Mouse (Mus musculus): ENCODE data around the gene Smim11. TPM values are rescaled to one million over a fixed set of nuclear protein-coding genes. Genes with fewer than 3 reads are reported as not detected.

Gene Smim11
- polyA plus RNA-seq, 1 experiment, result 82.4 TPM

DNA sequence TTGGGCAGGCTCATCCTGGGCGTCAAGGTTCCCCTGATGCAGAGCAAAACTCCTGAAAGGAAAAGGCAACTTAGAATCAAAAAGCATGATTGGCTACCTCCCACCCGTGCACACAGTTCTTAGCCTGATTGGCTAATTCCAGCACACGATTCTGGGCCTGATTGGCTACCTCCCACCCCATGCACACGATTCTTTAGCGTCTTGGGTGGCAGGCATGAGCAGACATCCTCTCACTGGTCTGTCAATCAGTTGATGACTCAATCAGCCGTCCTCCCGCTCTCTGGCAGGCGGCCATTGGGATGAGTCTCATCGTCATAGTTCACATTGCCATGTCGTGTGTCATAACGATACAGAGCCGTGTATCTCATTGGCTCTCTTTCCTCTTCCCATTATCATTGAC lies 47.9 kb downstream of the Smim11 start:
- H3K27me3 ChIP-seq (ENCODE audit: control insufficient read depth, insufficient read depth, insufficient read length), result no peaks in the 10 kb centered on the region

DNA sequence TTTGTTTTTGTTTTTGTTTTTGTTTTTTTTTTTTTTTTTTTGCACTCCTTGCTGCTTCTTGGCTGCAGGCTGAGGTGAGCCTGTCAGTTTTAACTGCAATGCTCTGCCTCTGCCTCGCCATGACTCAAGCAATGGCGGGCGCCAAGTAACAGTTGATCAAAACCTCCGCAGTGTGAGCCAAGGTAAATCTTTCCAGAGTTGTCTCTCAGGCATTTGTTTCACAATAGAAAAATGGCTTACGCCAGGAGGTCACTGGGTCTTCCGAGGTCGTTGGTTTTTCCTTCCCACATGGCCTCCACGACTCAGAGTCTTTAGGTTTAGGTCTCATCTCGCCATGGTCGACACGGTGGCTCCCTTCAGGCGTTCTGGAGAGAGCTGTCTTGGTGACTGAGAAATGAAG lies 52.2 kb downstream of the Smim11 start:
- TF ChIP-seq CTCF (IDR thresholded peaks at IDR 0.05; ENCODE audit: control insufficient read depth, insufficient read depth, insufficient read length) (no peak), MAX (IDR thresholded peaks at IDR 0.05) (no peak), CEBPB (IDR thresholded peaks at IDR 0.05; ENCODE audit: low read depth) (no peak), MYOD1 (IDR thresholded peaks at IDR 0.05; ENCODE audit: control insufficient read depth, insufficient read length, low read depth) (no peak), USF1 (IDR thresholded peaks at IDR 0.05; ENCODE audit: low read depth) (no peak), FOSL1 (IDR thresholded peaks at IDR 0.05; ENCODE audit: insufficient read depth, low read length, poor library complexity, severe bottlenecking) (no peak), MYOG (IDR thresholded peaks at IDR 0.05; ENCODE audit: control insufficient read depth, extremely low read depth, insufficient read length) (no peak)
- Histone ChIP-seq H3K27me3 (ENCODE audit: control insufficient read depth, insufficient read depth, insufficient read length) (peaks cover 15% of the 10 kb centered on the region), H3ac (ENCODE audit: control insufficient read depth, insufficient read length, low read depth) (no peak overlapping the region), H3K79me3 (ENCODE audit: low read depth) (no peaks in the 10 kb centered on the region), H3K79me2 (ENCODE audit: control insufficient read depth, insufficient read depth) (no peaks in the 10 kb centered on the region), H3K4me3 (ENCODE audit: insufficient read depth, poor library complexity, severe bottlenecking) (no peak overlapping the region), H3K36me3 (ENCODE audit: control insufficient read depth, insufficient read depth) (no peaks in the 10 kb centered on the region)

More for the DNA sequence above, 47.9 kb downstream of the Smim11 start:
- no peak overlapping the region for H3ac ChIP-seq (ENCODE audit: control insufficient read depth, insufficient read length, low read depth)
- H3K79me2 ChIP-seq (ENCODE audit: control insufficient read depth, insufficient read depth), result no peaks in the 10 kb centered on the region
- H3K79me3 ChIP-seq (ENCODE audit: low read depth), result no peaks in the 10 kb centered on the region
- TF ChIP-seq MYOD1 (IDR thresholded peaks at IDR 0.05; ENCODE audit: control insufficient read depth, insufficient read length, low read depth) (no peak), MAX (IDR thresholded peaks at IDR 0.05) (peak; percentile 62), CTCF (IDR thresholded peaks at IDR 0.05; ENCODE audit: control insufficient read depth, insufficient read depth, insufficient read length) (no peak), CEBPB (IDR thresholded peaks at IDR 0.05; ENCODE audit: low read depth) (no peak), FOSL1 (IDR thresholded peaks at IDR 0.05; ENCODE audit: insufficient read depth, low read length, poor library complexity, severe bottlenecking) (peak; percentile 63), MYOG (IDR thresholded peaks at IDR 0.05; ENCODE audit: control insufficient read depth, extremely low read depth, insufficient read length) (no peak), USF1 (IDR thresholded peaks at IDR 0.05; ENCODE audit: low read depth) (peak; percentile 37)
- no peak overlapping the region for H3K4me3 ChIP-seq (ENCODE audit: insufficient read depth, poor library complexity, severe bottlenecking)
- H3K36me3 ChIP-seq (ENCODE audit: control insufficient read depth, insufficient read depth), result no peaks in the 10 kb centered on the region

DNA sequence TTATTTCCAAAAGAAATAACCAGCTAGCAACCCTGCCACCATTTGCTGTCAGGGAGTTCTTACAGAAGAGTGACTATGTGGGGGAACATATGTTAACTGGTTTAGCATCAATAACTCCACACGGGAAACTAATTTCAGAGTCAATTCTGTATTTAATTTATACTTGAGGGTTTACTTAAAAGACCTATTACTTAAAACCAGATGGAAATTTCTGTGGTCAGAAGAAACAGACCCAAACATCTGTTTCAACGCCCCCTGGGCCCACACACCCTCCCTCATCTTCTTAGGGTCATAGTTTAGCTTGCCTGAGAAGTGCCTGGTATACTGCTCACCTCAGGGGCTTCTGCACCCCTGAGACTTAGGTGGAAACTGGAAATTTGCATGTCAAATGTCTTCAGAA lies 52.8 kb downstream of the Smim11 start:
- no peaks in the 10 kb centered on the region for H3K36me3 ChIP-seq (ENCODE audit: control insufficient read depth, insufficient read depth)
- H3K79me2 ChIP-seq (ENCODE audit: control insufficient read depth, insufficient read depth), result no peaks in the 10 kb centered on the region
- peaks cover 17% of the 10 kb centered on the region for H3K27me3 ChIP-seq (ENCODE audit: control insufficient read depth, insufficient read depth, insufficient read length)
- no peak overlapping the region for H3K4me3 ChIP-seq (ENCODE audit: insufficient read depth, poor library complexity, severe bottlenecking)
- no peak for TF ChIP-seq MYOD1 (IDR thresholded peaks at IDR 0.05; ENCODE audit: control insufficient read depth, insufficient read length, low read depth)
- H3K79me3 ChIP-seq (ENCODE audit: low read depth), result no peaks in the 10 kb centered on the region
- H3ac ChIP-seq (ENCODE audit: control insufficient read depth, insufficient read length, low read depth), result no peak overlapping the region

DNA sequence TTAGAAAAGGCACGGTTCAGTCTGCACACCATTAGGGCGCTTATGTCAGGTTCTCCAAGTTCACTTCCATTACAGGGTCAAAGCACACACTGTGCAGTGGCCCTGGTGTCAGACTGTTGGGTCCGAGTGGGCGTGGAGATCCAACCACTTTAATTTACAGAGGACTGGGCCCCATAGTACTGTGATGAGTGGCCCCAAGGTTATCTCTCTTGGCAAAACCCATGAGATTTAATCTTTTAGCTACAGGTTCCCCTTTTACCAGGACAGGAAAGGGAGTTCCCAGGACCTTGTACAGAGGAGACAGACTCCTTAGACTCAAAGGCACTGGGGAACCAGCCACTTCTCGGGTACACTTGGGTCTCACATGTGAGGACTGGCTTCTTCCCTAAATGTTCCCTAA lies 54.3 kb downstream of the Smim11 start:
- no peak overlapping the region for H3ac ChIP-seq (ENCODE audit: control insufficient read depth, insufficient read length, low read depth)
- no peak overlapping the region for H3K4me3 ChIP-seq (ENCODE audit: insufficient read depth, poor library complexity, severe bottlenecking)
- no peaks in the 10 kb centered on the region for H3K36me3 ChIP-seq (ENCODE audit: control insufficient read depth, insufficient read depth)
- no peaks in the 10 kb centered on the region for H3K79me2 ChIP-seq (ENCODE audit: control insufficient read depth, insufficient read depth)
- no peak for TF ChIP-seq MAX (IDR thresholded peaks at IDR 0.05)
- no peaks in the 10 kb centered on the region for H3K79me3 ChIP-seq (ENCODE audit: low read depth)
- H3K27me3 ChIP-seq (ENCODE audit: control insufficient read depth, insufficient read depth, insufficient read length), result peaks cover 20% of the 10 kb centered on the region

DNA sequence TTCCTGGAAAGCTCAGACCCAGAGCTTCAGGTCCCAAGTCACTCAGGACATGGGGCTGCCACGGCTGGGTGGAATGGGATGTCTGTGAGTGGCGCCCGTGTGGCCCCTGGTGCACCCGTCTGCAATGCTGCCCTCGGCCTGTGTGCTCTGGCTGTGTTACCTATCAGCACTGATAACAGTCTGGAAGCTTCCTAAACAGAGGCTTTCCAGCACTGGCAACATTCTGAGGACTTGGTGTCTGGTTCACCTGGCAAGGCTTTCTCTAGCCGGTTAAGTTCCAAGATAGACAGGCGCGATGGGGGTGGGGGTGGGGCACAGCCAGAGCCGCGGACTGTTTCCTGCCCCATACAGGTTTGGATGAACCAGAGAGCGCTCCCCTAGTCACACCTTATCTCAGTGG lies 54.9 kb downstream of the Smim11 start:
- Histone ChIP-seq H3K4me3 (ENCODE audit: insufficient read depth, poor library complexity, severe bottlenecking) (no peak overlapping the region), H3K79me2 (ENCODE audit: control insufficient read depth, insufficient read depth) (no peaks in the 10 kb centered on the region), H3K36me3 (ENCODE audit: control insufficient read depth, insufficient read depth) (no peaks in the 10 kb centered on the region), H3ac (ENCODE audit: control insufficient read depth, insufficient read length, low read depth) (no peak overlapping the region), H3K79me3 (ENCODE audit: low read depth) (no peaks in the 10 kb centered on the region), H3K27me3 (ENCODE audit: control insufficient read depth, insufficient read depth, insufficient read length) (peaks cover 26% of the 10 kb centered on the region)
- TF ChIP-seq MYOD1 (IDR thresholded peaks at IDR 0.05; ENCODE audit: control insufficient read depth, insufficient read length, low read depth), result no peak
- TF ChIP-seq USF1 (IDR thresholded peaks at IDR 0.05; ENCODE audit: low read depth), result no peak
- TF ChIP-seq MAX (IDR thresholded peaks at IDR 0.05), result no peak
- TF ChIP-seq FOSL1 (IDR thresholded peaks at IDR 0.05; ENCODE audit: insufficient read depth, low read length, poor library complexity, severe bottlenecking), result no peak
- no peak for TF ChIP-seq CEBPB (IDR thresholded peaks at IDR 0.05; ENCODE audit: low read depth)
- TF ChIP-seq CTCF (IDR thresholded peaks at IDR 0.05; ENCODE audit: control insufficient read depth, insufficient read depth, insufficient read length), result no peak
- no peak for TF ChIP-seq MYOG (IDR thresholded peaks at IDR 0.05; ENCODE audit: control insufficient read depth, extremely low read depth, insufficient read length)

DNA sequence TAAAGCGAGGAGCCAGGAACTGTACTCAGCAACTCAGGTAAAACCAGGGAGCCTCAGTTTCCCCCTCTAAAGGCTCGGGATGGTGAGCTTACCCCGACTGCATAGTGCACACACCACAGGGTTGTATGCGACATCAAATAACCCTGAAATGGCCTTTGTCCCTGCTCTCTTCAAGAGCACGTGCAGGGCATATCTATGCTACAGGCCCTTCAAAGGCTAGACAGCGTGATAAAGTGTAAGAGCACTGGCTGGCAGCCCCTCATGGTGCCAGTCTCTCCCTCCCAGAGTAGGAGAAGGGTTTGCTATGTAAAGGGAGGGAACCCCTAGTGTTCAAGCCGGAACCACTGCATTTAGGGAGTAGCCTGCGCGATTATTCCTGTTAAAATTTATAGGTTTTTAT lies 55.9 kb downstream of the Smim11 start:
- H3K4me3 ChIP-seq (ENCODE audit: insufficient read depth, poor library complexity, severe bottlenecking), result no peak overlapping the region
- no peaks in the 10 kb centered on the region for H3K36me3 ChIP-seq (ENCODE audit: control insufficient read depth, insufficient read depth)
- H3K79me3 ChIP-seq (ENCODE audit: low read depth), result no peaks in the 10 kb centered on the region
- peaks cover 32% of the 10 kb centered on the region for H3K27me3 ChIP-seq (ENCODE audit: control insufficient read depth, insufficient read depth, insufficient read length)
- H3K79me2 ChIP-seq (ENCODE audit: control insufficient read depth, insufficient read depth), result no peaks in the 10 kb centered on the region
- H3ac ChIP-seq (ENCODE audit: control insufficient read depth, insufficient read length, low read depth), result no peak overlapping the region
- TF ChIP-seq USF1 (IDR thresholded peaks at IDR 0.05; ENCODE audit: low read depth), result no peak
- TF ChIP-seq CTCF (IDR thresholded peaks at IDR 0.05; ENCODE audit: control insufficient read depth, insufficient read depth, insufficient read length), result no peak
- TF ChIP-seq MYOG (IDR thresholded peaks at IDR 0.05; ENCODE audit: control insufficient read depth, extremely low read depth, insufficient read length), result no peak
